Mouse (Mus musculus) kidney, postnatal 4 days (tissue): ENCODE measurements around the gene Syde2.
"Not testable (repeated sequence)": the region's sequence is repeated elsewhere in the genome, so short reads cannot be mapped to it uniquely, and the experiment has no call there.

ENCODE experiments used
- DNase-seq, 2 experiments: peaks; one replicate each; pipeline ENCODE4 v3.0.0; 2021; ENCODE audit warnings: mixed read lengths in 2 of 2

The Syde2 gene

GRCm38 (mm10) chr3:145987268-145987969 lies at the start of gene Syde2:
Syde2 (plus strand) TSS chr3:145987870.
- DNase-seq: peak; percentile 90 to 95

- DNase-seq: peak; percentile 40 to 51
These were observed 49.0 kb upstream of the Syde2 start for GRCm38 (mm10) chr3:145938405-145939349.

GRCm38 (mm10) chr3:145939402-145939801 lies 48.3 kb upstream of the Syde2 start:
- DNase-seq: no peak

- DNase-seq: no peak
These were observed 47.7 kb upstream of the Syde2 start for GRCm38 (mm10) chr3:145939971-145940370.

GRCm38 (mm10) chr3:145941971-145942370 lies 45.7 kb upstream of the Syde2 start:
- peak; percentile 78 to 83 for DNase-seq

- no peak for DNase-seq
These were observed 43.3 kb upstream of the Syde2 start for GRCm38 (mm10) chr3:145944348-145944747.

GRCm38 (mm10) chr3:145945904-145946303 lies 41.8 kb upstream of the Syde2 start:
- no peak for DNase-seq

GRCm38 (mm10) chr3:145946654-145947053 lies 41.0 kb upstream of the Syde2 start:
- no peak for DNase-seq

- DNase-seq: no peak
These were observed 40.0 kb upstream of the Syde2 start for GRCm38 (mm10) chr3:145947539-145948204.

GRCm38 (mm10) chr3:145950034-145950814 lies 37.4 kb upstream of the Syde2 start:
- DNase-seq: peak; percentile 53 to 71

- DNase-seq: no peak
These were observed 36.9 kb upstream of the Syde2 start for GRCm38 (mm10) chr3:145950815-145951130.

- DNase-seq: no peak
These were observed 36.1 kb upstream of the Syde2 start for GRCm38 (mm10) chr3:145951287-145952165.

GRCm38 (mm10) chr3:145952945-145953344 lies 34.7 kb upstream of the Syde2 start:
- DNase-seq: no peak

- DNase-seq: no peak
These were observed 34.3 kb upstream of the Syde2 start for GRCm38 (mm10) chr3:145953411-145953810.

- no peak for DNase-seq
These were observed 27.8 kb upstream of the Syde2 start for GRCm38 (mm10) chr3:145959824-145960223.

- peak; percentile 40 to 54 for DNase-seq
These were observed 25.3 kb upstream of the Syde2 start for GRCm38 (mm10) chr3:145962411-145962810.

- DNase-seq: peak; percentile 42 to 68
These were observed 24.3 kb upstream of the Syde2 start for GRCm38 (mm10) chr3:145963101-145964017.

- DNase-seq: no peak
These were observed 23.7 kb upstream of the Syde2 start for GRCm38 (mm10) chr3:145964018-145964387.

GRCm38 (mm10) chr3:145964473-145964872 lies 23.2 kb upstream of the Syde2 start:
- peak; percentile 62 to 72 for DNase-seq

GRCm38 (mm10) chr3:145965583-145965982 lies 22.1 kb upstream of the Syde2 start:
- DNase-seq: not testable (repeated sequence)
